ENCODE assay signal across 16 mouse cellular contexts in the genomic region with DNA sequence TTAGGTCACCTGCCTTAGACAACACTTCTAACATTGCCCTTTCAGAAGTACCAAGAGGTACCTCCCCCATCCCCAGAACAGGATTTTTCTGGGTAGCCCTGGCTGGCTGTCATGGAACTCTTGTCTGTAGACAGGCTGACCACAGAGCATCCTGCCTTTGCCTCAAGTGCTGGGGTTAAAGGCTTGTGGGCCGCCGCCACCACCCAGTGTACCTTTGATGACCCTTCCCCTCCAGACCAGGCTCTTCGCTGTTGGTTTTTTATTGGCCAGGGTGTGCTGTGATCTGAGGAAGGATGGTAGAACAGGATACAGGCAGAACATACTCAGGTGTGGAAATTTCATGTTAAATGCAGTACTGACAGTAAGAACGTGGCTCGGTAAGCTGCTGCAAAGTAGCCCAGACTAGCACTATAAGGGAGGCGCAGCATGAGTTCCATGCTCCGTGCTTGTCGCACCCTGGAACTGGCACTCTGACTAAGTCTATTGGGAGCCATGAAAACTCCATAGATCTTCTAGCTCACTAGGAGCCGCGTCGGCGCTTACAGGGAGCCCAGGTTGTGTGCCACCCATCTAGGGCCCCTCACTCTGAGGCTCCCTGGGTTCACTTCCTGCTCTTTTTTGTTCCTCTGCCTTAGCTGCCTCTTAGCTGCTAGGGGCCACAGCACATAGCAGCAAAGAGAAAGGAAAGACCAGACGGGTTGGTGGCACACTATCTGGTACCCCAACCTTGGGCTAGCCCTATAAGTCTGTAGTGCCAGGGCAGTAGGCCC.
DNase-seq lines count a peak whose midpoint lies in the region; ATAC-seq and TF ChIP-seq lines count a peak whose summit lies in the region.
"Had no signal": no experiment of that assay in that cellular context is flagged by ENCODE, and none has a peak within 500 bp of the region (broad histone marks: within the 10 kb centered on the region; RNA-seq: fewer than 3 reads in every experiment).

No protein-coding gene starts in this region.

- peaks cover 63% of the 10 kb centered on the region for H3K4me1 ChIP-seq in kidney, postnatal 0 days (replicated peaks; ENCODE audit: insufficient read depth, low read length)
- peaks cover 50% of the 10 kb centered on the region for H3K4me1 ChIP-seq in brown adipose tissue, adult 24 weeks (ENCODE audit: control insufficient read depth, insufficient read depth, insufficient read length, low read length)
- H3K4me1 ChIP-seq in liver, embryonic 15.5 days (replicated peaks) = peaks cover 85% of the 10 kb centered on the region
- H3K4me1 ChIP-seq in forebrain, embryonic 11.5 days (replicated peaks; ENCODE audit: control insufficient read depth, insufficient read depth, low read length) = peaks cover 10% of the 10 kb centered on the region

- WGBS in kidney, postnatal 0 days = 82% methylated on average over 13 of the region's 13 CpGs
- 44% methylated on average over 13 of the region's 13 CpGs for WGBS in liver, embryonic 15.5 days (ENCODE audit: insufficient replicate concordance)
- WGBS in forebrain, embryonic 11.5 days = 92% methylated on average over 13 of the region's 13 CpGs

- no peak for TF ChIP-seq CTCF in kidney, postnatal 0 days (IDR thresholded peaks at IDR 0.05; ENCODE audit: low read depth)

- 0 out of 2 replicates have a peak, but pooled peaks have one; percentile 1 for ATAC-seq in kidney, postnatal 0 days (replicated peaks; ENCODE audit: low FRiP score, low read depth)
- ATAC-seq in liver, embryonic 15.5 days (ENCODE audit: insufficient read depth) = no peak
- ATAC-seq in forebrain, embryonic 11.5 days (replicated peaks; ENCODE audit: low FRiP score) = no peak

- no peaks in the 10 kb centered on the region for H3K36me3 ChIP-seq in kidney, postnatal 0 days (ENCODE audit: insufficient read depth, low read length)
- no peaks in the 10 kb centered on the region for H3K36me3 ChIP-seq in liver, embryonic 15.5 days (replicated peaks)
- no peaks in the 10 kb centered on the region for H3K36me3 ChIP-seq in forebrain, embryonic 11.5 days (ENCODE audit: control insufficient read depth, insufficient read depth, low read length)
- H3K36me3 ChIP-seq: hindbrain, embryonic 10.5 days; midbrain, embryonic 12.5 days; neural tube, embryonic 15.5 days had no signal

- no peak for DNase-seq in kidney, postnatal 0 days (ENCODE audit: low spot score)
- no peak for DNase-seq in kidney, postnatal 25 days
- no peak for DNase-seq in urinary bladder, adult 18-20 months (ENCODE audit: low spot score in 2 of 2)
- DNase-seq in forebrain, embryonic 11.5 days (ENCODE audit: low spot score) = no peak
- no peak for DNase-seq in adrenal gland, postnatal 4 days (ENCODE audit: low spot score in 2 of 2)
- DNase-seq: adrenal gland, postnatal 14 days; cerebellum, adult 18-20 months; gastrocnemius, postnatal 25 days; kidney, postnatal 10 days; lung, adult 2 months; right cerebral cortex, postnatal 4 days had no signal

- peak overlapping the region; percentile 70; the same call in 1 of the 2 replicates for H3K27ac ChIP-seq in kidney, postnatal 0 days
- H3K27ac ChIP-seq in brown adipose tissue, adult 24 weeks (replicated peaks; ENCODE audit: low read depth, low read length) = 0 out of 2 replicates have a peak overlapping the region, but pooled peaks have one; percentile 15
- H3K27ac ChIP-seq in liver, embryonic 15.5 days (replicated peaks) = 0 out of 2 replicates have a peak overlapping the region, but pooled peaks have one; percentile 20
- H3K27ac ChIP-seq in forebrain, embryonic 11.5 days (ENCODE audit: low read depth, low read length) = no peak overlapping the region
- H3K27ac ChIP-seq: hindbrain, embryonic 10.5 days; midbrain, embryonic 12.5 days; neural tube, embryonic 15.5 days had no signal

- H3K9ac ChIP-seq in kidney, postnatal 0 days (ENCODE audit: low read depth, low read length) = 0 out of 2 replicates have a peak overlapping the region, but pooled peaks have one; percentile 20
- no peak overlapping the region; the same call in 1 of the 2 replicates for H3K9ac ChIP-seq in liver, embryonic 15.5 days
- no peak overlapping the region for H3K9ac ChIP-seq in forebrain, embryonic 11.5 days (ENCODE audit: low read length)
- H3K9ac ChIP-seq: midbrain, embryonic 12.5 days; neural tube, embryonic 15.5 days had no signal

- no peak overlapping the region for H3K4me2 ChIP-seq in kidney, postnatal 0 days (ENCODE audit: low read length)
- H3K4me2 ChIP-seq in liver, embryonic 15.5 days = no peak overlapping the region
- no peak overlapping the region for H3K4me2 ChIP-seq in forebrain, embryonic 11.5 days (ENCODE audit: low read depth, low read length, severe bottlenecking)
- H3K4me2 ChIP-seq: midbrain, embryonic 12.5 days; neural tube, embryonic 15.5 days had no signal

- H3K4me3 ChIP-seq in kidney, postnatal 0 days (replicated peaks; ENCODE audit: low read depth, low read length) = no peak overlapping the region
- H3K4me3 ChIP-seq in brown adipose tissue, adult 24 weeks (ENCODE audit: insufficient read depth, low read depth, low read length) = no peak overlapping the region
- no peak overlapping the region for H3K4me3 ChIP-seq in liver, embryonic 15.5 days (replicated peaks)
- no peak overlapping the region for H3K4me3 ChIP-seq in forebrain, embryonic 11.5 days (ENCODE audit: low read depth, low read length)
- H3K4me3 ChIP-seq: hindbrain, embryonic 10.5 days; midbrain, embryonic 12.5 days; neural tube, embryonic 15.5 days had no signal

- no peaks in the 10 kb centered on the region for H3K27me3 ChIP-seq in kidney, postnatal 0 days (ENCODE audit: insufficient read depth, low read length)
- no peaks in the 10 kb centered on the region for H3K27me3 ChIP-seq in liver, embryonic 15.5 days
- no peaks in the 10 kb centered on the region for H3K27me3 ChIP-seq in forebrain, embryonic 11.5 days (ENCODE audit: control insufficient read depth, insufficient read depth, low read length)
- H3K27me3 ChIP-seq: midbrain, embryonic 12.5 days; neural tube, embryonic 15.5 days had no signal

- H3K9me3 ChIP-seq in kidney, postnatal 0 days (replicated peaks; ENCODE audit: low read length) = no peaks in the 10 kb centered on the region
- H3K9me3 ChIP-seq in liver, embryonic 15.5 days (replicated peaks) = no peaks in the 10 kb centered on the region
- no peaks in the 10 kb centered on the region for H3K9me3 ChIP-seq in forebrain, embryonic 11.5 days (ENCODE audit: control insufficient read depth, low read length)
- H3K9me3 ChIP-seq: hindbrain, embryonic 10.5 days; midbrain, embryonic 12.5 days; neural tube, embryonic 15.5 days had no signal
